Mouse (Mus musculus): ENCODE data around the gene Mrpl37.

The Mrpl37 gene

DNA sequence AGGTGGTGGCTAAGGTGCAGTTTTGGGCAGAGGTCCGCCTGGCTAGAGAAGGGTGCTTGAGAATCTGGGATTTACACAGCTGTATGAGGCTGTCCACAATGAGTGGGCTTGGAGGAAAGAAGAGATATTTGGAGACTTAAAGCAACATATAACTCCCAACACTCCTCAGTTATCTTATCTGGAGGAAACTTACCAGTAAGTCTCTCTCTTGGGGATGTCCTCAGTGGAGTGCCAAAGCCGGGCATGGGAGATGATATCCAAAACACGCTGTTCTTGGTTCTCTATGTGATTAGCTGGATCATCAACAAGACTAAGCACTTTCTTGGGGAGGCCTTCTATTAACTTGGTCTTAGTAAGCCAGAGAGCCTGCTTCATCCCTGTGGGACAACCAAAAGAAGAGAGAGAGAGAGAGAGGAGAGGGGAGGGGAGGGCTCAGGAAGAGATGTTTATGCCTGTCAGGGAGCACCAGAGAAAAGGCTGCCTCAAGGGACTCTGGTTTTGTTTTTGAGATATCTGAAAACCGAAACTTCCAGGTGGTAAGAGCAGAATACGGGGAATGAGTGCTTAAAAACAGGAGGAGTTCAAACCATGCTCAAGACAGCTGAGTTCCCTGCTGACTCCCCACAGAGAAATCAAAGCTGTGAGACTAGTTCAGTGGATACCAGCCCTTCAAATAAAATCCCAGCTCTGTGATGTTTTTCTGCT is 2.1 kb downstream of the Mrpl37 start:
- no peak for DNase-seq (ENCODE audit: low spot score)

DNA sequence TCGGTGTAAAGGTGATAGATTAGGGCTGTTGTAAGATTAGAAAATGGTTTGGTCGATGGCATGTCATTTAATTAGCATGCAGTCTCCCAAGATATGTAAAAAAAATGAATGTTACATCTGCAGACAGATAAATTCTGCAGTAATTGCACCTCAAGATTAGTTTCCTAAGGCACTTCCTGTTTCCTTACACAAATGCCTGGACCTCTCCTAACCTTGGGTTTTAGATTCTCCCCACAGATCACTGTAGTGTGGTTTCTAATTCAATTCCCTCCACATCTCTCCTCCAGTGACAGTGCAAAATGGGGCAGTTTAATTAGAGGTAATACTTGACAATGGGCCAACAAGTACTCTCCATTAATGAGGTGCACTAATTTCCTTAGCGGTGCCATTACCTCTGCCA is 3.5 kb downstream of the Mrpl37 start:
- no peak for DNase-seq (ENCODE audit: low spot score)

DNA sequence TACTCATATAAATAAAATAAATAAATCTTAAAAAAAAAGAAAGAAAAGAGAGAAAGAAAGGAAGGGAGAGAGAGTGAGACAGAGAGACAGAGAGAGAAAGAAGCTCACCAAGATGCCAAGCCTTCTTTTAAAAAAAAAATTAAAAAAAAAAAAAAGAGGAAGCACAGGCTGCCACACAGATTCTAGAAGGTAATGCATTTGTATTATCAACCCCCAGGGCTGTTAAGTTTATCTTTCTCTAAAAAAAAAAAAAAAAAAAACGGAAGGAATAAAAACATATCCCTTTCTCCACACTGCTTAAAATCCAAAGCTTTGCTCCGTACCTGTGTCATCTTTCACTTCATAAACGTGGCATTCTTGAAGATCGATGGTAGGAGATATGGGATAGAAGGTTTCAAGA is 5.1 kb downstream of the Mrpl37 start:
- DNase-seq (ENCODE audit: low spot score) = no peak

DNA sequence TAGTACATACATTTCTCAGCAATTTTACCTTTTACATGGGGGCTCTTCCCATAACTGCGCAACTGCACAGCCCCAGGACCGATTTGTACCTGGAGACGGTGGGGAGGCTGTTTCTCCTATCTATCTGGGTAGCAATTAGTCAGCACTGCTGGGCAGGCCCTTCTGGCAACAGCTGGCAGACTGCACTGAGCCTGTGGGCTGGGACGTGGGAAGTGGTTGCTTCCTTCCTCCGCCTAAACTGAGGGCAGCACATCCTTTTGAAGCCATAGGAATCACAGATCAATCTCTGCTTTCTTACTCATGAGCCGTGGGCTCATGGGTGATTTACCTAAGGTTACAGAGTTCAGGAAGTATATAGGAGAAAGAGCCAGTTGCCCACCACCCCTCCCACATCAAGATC is 7.9 kb downstream of the Mrpl37 start:
- DNase-seq (ENCODE audit: low spot score) = peak; percentile 13

DNA sequence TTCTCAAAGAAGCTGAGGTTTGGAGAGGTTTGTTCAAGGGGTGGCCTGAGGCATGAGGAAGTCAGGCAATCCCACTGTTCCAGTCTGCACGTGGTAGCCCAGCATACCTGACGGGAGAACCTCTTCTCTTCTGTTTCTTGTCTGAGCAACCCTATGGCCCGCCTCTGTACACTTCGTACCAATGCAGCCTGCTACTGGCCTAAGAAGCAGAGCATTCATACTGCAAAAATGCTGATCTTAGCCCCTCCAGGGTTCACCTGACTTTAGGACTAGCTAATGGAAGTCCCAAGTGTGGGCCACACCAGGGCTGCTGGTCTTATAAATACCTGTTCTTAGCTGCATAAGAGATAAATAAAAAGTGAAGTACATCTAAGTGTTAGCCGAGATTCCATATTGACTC is 8.3 kb downstream of the Mrpl37 start:
- DNase-seq (ENCODE audit: low spot score) = no peak

DNA sequence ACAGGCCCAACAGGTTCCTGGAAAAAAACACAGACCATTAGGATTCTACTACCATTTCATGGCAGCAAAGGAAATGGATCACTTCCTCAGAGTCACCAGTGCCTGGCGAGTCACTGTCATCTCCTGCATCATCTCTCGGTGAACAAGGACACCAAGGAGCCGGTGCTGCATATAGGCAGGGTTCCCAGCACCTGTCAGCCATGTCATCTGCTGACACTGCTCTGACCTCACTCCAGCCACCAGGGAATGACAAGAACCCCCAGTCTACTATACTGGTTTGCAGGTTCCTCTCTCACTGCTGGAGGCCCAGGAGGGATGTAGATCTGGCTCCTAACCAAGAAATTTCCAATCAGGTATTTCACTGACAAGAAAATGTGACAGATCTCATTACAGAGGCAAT is 10.6 kb downstream of the Mrpl37 start:
- DNase-seq (ENCODE audit: low spot score) = no peak

DNA sequence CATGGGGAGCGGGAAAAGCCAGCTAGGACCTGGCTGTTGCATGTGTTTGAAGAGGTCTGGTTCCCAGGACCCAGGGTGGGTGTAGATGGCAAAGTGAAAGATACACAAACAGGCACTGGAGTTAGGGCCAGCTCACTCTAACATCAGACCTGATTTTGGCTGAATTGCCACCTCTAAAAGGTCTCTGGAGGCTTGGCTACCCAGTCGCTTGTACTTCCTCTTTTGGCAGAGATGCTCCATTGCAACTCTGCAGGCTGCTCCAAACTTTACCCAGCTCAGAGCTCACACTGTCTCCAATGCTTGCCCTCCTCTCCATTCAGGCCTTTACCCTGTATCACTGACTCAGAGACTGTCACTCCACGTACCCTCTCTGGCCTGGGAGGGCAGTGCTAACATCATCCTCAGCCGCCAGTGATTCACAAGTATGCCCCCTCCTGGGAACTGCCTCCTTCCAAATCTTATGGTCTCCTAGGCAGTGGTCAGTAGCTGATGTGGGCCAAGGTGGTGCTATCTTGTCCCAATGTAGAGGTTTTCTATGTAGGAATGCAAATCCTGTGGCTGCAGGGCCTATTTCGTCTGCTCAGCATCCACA is 13.6 kb downstream of the Mrpl37 start:
- no peak for DNase-seq (ENCODE audit: low spot score)

DNA sequence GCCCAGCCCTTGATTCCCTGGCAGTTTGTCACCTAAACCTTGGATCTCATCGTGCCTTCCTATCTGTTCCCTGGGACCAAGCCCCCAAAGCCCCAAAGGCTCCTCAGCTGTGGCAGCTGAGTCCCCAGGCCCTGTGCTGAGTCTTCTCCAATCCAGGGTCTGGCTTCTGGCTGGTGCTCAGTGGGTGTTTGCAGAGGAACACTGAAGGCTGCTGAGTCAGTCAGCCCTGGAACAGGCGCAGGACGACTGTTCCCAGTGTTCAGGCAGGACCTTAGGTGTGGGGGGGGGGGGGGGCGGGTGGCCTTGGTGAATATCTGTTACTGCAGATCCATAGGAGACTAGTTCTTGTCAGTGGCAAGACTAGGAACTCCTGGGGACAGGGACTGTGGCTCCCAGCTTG is 14.8 kb downstream of the Mrpl37 start:
- no peak for DNase-seq (ENCODE audit: low spot score)

DNA sequence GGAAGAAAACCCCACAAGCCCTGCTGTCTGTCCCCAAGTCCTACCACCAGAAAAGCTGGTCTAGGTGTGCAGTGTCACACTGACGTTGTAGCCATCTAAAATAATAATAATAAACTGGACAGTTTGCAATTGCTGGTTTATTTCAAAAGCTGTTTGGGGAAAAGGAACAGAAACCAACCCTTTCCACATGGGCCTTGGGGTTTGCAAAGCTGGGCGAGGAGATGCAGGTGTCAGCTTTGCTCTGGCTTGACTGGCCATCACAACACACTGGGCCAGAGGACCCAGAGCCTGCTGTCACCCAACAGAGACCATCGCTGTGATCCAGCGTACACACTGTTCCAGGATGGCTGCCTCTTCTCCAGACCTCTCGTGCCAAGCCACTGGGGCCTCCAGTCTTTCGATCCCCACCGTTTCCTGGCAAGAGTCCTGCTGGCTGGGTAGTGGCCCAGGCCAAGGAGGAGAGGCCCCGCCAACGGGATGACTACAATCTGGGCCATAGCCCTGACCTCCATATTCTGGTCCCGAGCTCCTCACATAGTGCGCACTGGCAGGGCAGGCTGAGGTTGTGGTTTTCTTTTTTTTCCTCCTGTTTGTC is 18.0 kb downstream of the Mrpl37 start:
- peak; percentile 15 for DNase-seq (ENCODE audit: low spot score)

DNA sequence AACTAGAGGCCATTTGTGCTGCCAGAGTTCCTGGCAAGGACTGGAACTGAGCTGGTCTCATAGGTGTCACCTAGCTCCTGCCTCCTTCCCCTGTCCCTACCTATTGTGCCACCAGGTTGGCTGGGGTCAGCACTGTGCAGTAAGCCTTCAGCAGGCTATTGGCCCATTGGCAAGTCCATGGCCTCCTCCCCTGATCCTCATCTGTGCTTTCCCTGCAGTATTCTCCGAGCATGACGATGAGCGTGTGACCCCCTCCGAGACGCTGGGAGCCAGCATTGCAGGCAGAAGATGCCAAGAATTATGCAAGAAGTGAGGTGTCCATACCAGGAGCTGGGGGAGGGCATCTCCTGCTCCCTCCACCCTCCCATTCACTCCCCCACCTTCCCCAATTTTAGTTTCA is 18.9 kb downstream of the Mrpl37 start:
- no peak for DNase-seq (ENCODE audit: low spot score)

DNA sequence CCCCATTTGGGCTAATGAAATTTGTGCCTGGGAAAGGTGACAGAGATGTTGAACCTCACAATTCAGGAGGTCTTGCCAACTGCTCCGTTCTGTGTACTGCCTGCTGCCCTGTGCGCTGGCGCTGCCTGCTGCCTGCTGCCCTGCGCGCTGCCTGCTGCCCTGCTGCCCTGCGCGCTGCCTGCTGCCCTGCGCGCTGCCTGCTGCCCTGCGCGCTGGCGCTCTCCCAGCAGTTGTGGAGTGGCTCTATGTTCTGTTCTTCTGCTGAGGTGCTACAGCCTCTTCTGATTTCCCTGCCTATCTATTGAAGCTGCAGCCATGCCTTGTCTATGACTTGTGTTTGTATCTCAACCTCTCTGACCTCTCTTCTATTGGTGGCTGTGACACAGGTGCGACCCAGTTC is 21.5 kb downstream of the Mrpl37 start:
- DNase-seq (ENCODE audit: low spot score) = no peak

DNA sequence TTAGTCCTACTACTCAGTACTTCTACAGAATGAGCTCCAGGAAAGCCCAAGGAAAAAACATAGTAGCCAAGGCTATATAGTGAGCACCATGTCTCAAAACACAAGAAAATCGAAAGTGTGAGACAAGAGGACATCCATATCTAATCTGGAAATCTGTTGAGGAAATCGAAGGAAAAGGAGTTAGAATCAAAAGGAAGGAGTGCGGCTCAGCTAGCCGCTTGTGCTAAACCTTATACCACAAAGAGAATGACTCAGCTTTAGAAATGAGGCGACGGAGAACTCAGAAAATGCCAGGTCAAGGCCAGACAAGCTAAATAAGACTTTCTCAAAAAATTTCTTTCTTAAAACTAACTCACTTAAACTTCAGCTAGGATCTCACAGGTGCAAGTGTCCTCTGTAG is 24.4 kb downstream of the Mrpl37 start:
- no peak for DNase-seq (ENCODE audit: low spot score)

DNA sequence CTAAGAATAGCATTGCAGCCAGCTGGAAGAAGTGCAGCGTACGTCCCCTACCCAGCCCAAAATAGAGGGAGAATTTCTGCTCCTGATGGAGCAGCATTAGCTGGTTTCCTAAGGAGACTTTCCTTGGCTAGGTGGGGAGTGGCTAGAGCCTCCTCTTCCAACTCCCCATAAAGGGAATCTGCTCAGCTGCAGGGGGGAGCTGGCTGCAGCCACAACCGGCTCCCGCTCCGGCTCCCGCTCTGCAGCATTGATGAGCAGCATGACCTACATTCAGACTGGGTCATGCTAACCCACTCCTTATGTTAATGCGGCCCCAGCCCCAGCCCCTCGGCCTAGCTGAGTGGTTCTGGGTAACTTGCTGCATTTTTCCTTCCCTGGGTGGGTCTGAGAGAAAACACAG is 27.4 kb downstream of the Mrpl37 start:
- DNase-seq (ENCODE audit: low spot score) = no peak

DNA sequence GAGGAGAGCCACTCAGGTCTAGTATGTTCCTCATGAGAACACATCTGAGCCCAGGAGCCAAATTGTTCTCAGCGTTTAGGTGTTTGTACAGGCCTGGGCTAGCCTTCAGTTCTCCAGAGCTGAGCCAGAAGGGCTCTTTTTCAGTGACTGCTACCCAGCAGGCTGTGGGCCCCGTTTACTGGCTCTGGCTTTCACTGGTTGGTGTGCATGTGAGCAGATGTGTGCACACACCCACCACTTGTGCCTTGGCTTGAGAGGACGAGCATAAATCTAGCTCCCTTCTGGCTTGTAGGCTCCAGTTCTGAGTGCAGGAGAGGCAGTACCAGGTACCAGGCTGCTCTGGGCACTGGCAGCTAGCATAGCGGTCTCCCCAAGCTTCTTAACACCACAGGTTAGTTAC is 28.4 kb downstream of the Mrpl37 start:
- no peak for DNase-seq (ENCODE audit: low spot score)

DNA sequence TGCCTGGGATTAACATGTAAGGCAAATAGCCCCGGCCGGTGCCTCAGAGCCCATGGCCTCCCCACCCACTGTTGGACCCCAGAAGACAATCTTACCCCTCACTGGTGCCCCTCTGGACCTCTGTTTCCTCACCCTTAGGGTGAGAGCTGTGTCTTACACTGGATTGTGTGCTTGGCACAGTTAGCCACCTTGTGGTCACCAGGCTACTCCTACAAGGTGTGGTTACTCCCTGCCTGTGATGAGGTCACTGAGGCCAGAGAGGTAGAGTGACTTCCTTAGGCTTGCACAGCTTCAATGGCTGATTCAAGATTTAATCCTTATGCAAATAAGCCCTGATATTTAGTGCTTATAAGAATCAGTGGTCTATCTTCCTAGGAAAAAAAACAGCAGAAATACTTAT is 29.7 kb downstream of the Mrpl37 start:
- no peak for DNase-seq (ENCODE audit: low spot score)

DNA sequence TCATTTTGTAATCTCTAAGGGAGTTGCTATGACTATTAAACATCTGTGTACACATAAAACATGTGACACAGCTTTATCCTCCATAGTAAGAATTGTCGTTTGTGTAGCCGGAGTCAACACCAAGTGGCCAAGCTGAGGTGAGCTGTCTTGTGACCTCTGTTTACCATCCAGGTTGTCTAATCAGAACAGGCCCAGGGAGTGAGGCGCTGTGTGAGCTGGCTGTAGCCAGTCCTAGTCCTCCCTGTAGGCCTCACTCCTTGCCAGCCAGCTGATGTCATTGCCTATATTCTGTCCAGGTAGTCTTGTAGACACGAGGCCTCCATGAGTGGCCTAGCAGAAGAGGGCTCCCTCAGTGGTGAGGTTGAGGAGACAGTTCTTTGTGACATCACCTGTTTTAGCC is 31.0 kb downstream of the Mrpl37 start:
- DNase-seq (ENCODE audit: low spot score) = no peak

DNA sequence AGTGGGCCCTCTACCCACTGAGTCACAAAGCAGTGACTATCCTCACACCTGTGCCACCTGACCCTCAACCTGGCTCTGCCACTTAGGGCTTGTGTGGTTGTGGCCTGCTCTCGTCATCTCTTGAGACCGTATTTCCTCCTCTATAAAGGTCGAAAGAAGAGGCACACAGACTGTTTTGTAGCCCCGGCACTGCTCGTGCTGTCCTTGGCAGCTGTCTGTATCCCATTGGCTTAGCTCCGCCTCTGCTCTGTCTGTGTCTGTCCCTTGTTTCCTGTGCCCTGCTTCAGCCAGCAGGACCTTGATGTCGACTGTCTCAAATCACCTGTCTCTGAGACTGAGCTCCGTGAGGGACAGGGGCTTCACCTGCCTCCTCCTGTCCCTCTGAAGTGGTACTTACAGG is 40.2 kb downstream of the Mrpl37 start:
- no peak for DNase-seq (ENCODE audit: low spot score)

DNA sequence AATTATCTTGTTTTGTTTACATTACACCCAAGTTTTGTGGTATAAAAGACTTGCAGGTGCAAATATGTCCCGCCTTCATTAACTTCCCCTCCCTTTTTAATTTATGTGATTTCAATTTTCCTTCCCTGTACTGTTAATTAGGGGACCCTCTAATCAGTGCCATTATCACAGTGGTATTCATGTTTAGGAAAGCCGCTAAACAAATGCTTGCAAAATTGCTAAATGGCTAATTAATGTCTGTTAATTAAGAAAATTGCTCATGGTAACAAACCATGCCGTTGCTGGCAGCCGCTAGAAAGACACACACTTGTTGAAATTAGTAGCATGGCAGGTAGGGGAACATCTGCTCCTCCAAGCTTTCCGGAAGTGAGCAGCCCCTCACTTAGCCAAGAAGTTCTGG is 41.3 kb downstream of the Mrpl37 start:
- DNase-seq (ENCODE audit: low spot score) = no peak

DNA sequence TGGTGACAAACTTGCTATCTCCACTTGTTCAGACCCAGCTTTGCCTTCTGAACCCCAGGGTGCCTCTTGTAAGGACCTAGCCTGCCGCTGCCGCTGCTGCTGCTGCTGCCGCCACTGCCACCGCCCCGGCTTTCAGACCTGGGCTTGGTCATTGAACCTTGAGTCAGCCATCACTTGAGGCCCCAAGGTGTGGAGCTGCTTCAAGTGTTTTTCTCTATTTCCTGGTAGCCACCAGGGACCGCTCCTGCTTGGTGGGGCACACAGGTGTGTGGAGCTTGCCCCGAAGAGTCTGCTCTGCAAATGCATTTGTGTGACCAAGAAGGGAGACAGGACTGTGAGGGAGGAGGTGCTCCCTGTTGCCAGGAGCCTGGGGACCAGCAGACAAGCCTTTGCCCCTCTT is 41.8 kb downstream of the Mrpl37 start:
- DNase-seq (ENCODE audit: low spot score) = no peak

DNA sequence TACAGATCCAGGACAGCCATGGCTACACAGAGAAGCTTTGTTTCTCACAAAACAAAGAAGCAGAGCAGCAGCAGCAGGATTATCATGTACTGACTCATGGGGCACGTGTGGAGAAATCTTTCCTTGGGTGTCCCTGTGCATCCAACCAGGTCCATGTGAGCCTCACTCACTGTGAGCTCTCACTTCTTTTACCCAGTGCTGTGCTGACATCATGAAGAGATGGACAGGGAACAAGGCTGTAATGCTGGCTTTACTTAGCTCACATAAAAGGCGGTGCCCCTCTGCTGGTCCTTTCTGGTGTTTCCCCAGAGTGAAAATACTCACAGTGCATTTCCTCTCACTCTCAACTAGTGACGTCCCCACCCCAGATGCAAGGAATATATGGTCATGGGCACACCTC is 45.2 kb downstream of the Mrpl37 start:
- DNase-seq (ENCODE audit: low spot score) = no peak

DNA sequence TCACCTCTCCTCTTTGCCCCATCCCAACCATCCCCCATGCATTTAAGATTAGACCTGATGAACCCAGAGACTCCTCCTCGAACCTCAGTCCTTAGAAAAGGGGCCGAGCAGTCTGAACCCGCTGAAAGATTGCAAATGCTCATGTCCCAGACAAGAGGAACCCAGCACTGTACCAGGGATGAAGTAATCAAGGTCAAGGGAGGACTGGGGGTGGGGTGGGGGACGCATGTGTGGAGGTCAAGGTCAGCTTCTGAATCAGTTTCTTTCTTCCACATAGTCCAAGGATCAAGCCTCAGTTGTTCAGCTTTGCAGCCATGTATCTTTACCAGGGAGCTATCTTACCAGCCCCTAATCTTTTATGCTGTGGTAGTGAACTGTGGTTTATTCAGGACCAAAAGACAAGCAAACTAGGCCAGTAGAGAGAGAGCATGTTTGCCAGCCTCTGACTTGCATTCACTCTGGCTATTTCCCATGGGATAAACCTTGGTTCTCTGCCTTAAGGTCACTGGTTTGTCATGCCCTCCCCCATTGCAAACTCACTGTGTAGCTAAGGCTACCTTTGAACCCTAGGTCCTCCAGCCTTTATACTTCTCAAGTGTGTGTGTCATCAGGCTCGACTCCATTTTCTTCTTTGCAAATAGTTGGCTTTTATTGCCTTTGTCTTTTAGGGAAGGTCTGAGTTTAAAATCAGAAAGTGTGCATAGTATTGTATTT is 46.2 kb downstream of the Mrpl37 start:
- DNase-seq (ENCODE audit: low spot score) = no peak

DNA sequence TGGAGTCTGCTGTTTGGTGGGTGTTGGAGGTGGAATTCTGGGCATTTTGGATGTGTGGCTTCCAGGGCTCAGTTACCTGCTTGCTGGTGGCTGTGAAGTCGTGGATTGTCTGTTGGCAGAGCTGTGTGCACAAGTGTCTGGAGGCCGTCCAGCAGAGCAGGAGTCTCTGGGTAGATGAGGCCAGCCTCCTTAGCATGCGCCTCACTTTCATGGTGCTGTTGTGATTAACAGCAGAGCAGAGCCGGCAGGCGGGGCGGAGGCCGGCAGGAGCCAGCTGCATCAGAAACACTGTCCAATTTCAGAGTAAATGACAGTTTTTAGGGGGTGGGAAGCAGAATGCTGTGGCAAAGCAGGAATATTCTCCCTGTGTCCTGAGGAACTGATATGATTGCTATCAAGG is 47.6 kb downstream of the Mrpl37 start:
- no peak for DNase-seq (ENCODE audit: low spot score)

DNA sequence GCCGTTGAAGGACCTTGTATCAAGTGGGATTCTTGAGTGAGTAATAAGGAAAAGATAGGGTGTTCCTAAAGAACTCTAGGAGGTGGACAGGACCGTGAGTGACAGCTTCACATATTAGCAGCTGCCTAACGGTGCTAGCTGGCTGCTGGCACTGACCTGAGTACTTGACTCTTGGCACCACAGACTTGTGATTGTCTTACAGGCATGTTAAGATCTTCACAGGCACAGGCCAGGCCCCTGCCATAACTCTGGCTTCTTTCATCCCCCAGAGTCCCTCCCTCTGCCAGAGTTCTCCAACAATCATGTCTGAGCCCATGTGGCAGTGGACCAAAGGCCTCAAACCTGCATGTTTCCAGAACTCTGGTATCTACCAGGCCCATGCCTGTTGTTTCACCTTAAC is 48.1 kb downstream of the Mrpl37 start:
- no peak for DNase-seq (ENCODE audit: low spot score)

All from lung, postnatal 25 days (tissue).